ENCODE assay signal across 12 mouse cellular contexts in genomic region chr5:31559401-31559800, GRCm38 (mm10).
"Had no signal": no experiment of that assay in that cellular context is flagged by ENCODE, and none has a peak within 500 bp of the region (broad histone marks: within the 10 kb centered on the region; RNA-seq: fewer than 3 reads in every experiment).

No protein-coding gene starts in this region.

- DNase-seq: lung, adult 18-20 months; lung, embryonic 14.5 days; lung, postnatal 10 days; lung, postnatal 36 days; retina, postnatal 1 day; right cerebral cortex, adult 18-20 months; right cerebral cortex, postnatal 25 days; right cerebral cortex, postnatal 4 days; spleen, adult 18-20 months; thymus, adult 18-20 months; thymus, postnatal 14 days; thymus, postnatal 36 days had no signal
